Mouse (Mus musculus): ENCODE measurements around the gene Hmgb1.

Gene Hmgb1

GRCm38 (mm10) chr5:149104096-149104725 is 80.1 kb downstream of the Hmgb1 start:
- no peak for DNase-seq (ENCODE audit: low read depth, low spot score)

GRCm38 (mm10) chr5:149101869-149102268 is 82.4 kb downstream of the Hmgb1 start:
- no peak for DNase-seq (ENCODE audit: low read depth, low spot score)

GRCm38 (mm10) chr5:149100091-149100490 is 84.2 kb downstream of the Hmgb1 start:
- DNase-seq (ENCODE audit: low read depth, low spot score) = no peak

- DNase-seq (ENCODE audit: low read depth, low spot score) = no peak
Observed at GRCm38 (mm10) chr5:149099009-149099408, 85.3 kb downstream of the Hmgb1 start.

- no peak for DNase-seq (ENCODE audit: low read depth, low spot score)
Observed at GRCm38 (mm10) chr5:149097841-149098240, 86.4 kb downstream of the Hmgb1 start.

GRCm38 (mm10) chr5:149096284-149096683 is 88.0 kb downstream of the Hmgb1 start:
- no peak for DNase-seq (ENCODE audit: low read depth, low spot score)

- DNase-seq (ENCODE audit: low read depth, low spot score) = no peak
Observed at GRCm38 (mm10) chr5:149092926-149093325, 91.4 kb downstream of the Hmgb1 start.

- DNase-seq (ENCODE audit: low read depth, low spot score) = no peak
Observed at GRCm38 (mm10) chr5:149092526-149092925, 91.8 kb downstream of the Hmgb1 start.

GRCm38 (mm10) chr5:149091256-149091655 is 93.0 kb downstream of the Hmgb1 start:
- no peak for DNase-seq (ENCODE audit: low read depth, low spot score)

GRCm38 (mm10) chr5:149089860-149090259 is 94.4 kb downstream of the Hmgb1 start:
- DNase-seq (ENCODE audit: low read depth, low spot score) = no peak

- DNase-seq (ENCODE audit: low read depth, low spot score) = no peak
Observed at GRCm38 (mm10) chr5:149089456-149089855, 94.8 kb downstream of the Hmgb1 start.

GRCm38 (mm10) chr5:149088891-149089290 is 95.4 kb downstream of the Hmgb1 start:
- DNase-seq (ENCODE audit: low read depth, low spot score) = no peak

- no peak for DNase-seq (ENCODE audit: low read depth, low spot score)
Observed at GRCm38 (mm10) chr5:149088149-149088548, 96.1 kb downstream of the Hmgb1 start.

GRCm38 (mm10) chr5:149086382-149087244 is 97.7 kb downstream of the Hmgb1 start:
- DNase-seq (ENCODE audit: low read depth, low spot score) = no peak

- DNase-seq (ENCODE audit: low read depth, low spot score) = no peak
Observed at GRCm38 (mm10) chr5:149080466-149080865, 103.8 kb downstream of the Hmgb1 start.

- no peak for DNase-seq (ENCODE audit: low read depth, low spot score)
Observed at GRCm38 (mm10) chr5:149079758-149080150, 104.5 kb downstream of the Hmgb1 start.

GRCm38 (mm10) chr5:149079018-149079757 is 105.1 kb downstream of the Hmgb1 start:
- DNase-seq (ENCODE audit: low read depth, low spot score) = no peak

GRCm38 (mm10) chr5:149077136-149077535 is 107.2 kb downstream of the Hmgb1 start:
- no peak for DNase-seq (ENCODE audit: low read depth, low spot score)

- DNase-seq (ENCODE audit: low read depth, low spot score) = no peak
Observed at GRCm38 (mm10) chr5:149071546-149071945, 112.7 kb downstream of the Hmgb1 start.

- DNase-seq (ENCODE audit: low read depth, low spot score) = no peak
Observed at GRCm38 (mm10) chr5:149068745-149069144, 115.5 kb downstream of the Hmgb1 start.

GRCm38 (mm10) chr5:149068247-149068740 is 116.0 kb downstream of the Hmgb1 start:
- no peak for DNase-seq (ENCODE audit: low read depth, low spot score)

GRCm38 (mm10) chr5:149067501-149067961 is 116.8 kb downstream of the Hmgb1 start:
- DNase-seq (ENCODE audit: low read depth, low spot score) = no peak

Data from c-Kit-negative CD71-positive TER-119-positive erythroid progenitor cells, embryonic 14.5 days (primary cell).